Mouse (Mus musculus): ENCODE results near the gene Ift22.

DNA sequence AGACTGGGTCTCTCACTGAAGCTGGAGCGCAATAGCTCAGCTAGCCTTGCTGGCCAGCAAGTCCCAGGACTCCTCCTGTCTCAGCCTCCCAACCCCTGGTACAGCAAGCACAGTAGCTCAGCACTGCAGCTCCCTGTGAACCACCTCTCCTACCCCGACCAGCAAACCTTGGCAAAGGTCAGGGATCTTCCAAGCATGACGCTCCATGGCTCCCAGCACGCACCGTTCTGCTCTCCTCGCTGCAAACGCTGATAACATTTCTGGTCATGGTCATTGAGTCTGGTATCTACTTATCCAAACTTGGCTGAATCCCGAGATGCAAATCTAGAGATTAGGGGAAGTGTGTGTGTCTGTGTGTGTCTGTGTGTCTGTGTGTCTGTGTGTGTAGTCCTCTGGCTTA lies 27.8 kb upstream of the Ift22 start:
- TF ChIP-seq POLR2A (IDR thresholded peaks at IDR 0.05; ENCODE audit: borderline replicate concordance, extremely low read depth, insufficient read depth, insufficient read length, poor library complexity, severe bottlenecking) (no peak), CTCF (IDR thresholded peaks at IDR 0.05; ENCODE audit: borderline replicate concordance, extremely low read depth, insufficient read depth, insufficient read length) (no peak)

Data from brain, embryonic 14.5 days (tissue).